Mouse (Mus musculus) thymus, adult 2 months (tissue): ENCODE measurements around the gene Phtf2.

Experiments
- CTCF ChIP-seq: fragments of 200-500 bp; IDR thresholded peaks from 2 replicates; pipeline ENCODE4 v1.5.1; 2012; ENCODE audit warnings: mild to moderate bottlenecking, control low read depth, low read length, moderate library complexity, borderline replicate concordance; ENCODE audit not compliant: control insufficient read depth, poor library complexity, insufficient read depth; ENCODE audit errors: extremely low read depth
- POLR2A ChIP-seq: fragments of 200-500 bp; IDR thresholded peaks from 2 replicates; pipeline ENCODE4 v1.6.1; 2012; ENCODE audit warnings: mild to moderate bottlenecking, low read length, control low read depth, moderate library complexity; ENCODE audit not compliant: control insufficient read depth, poor library complexity, insufficient read depth; ENCODE audit errors: extremely low read depth

- TF ChIP-seq CTCF (no peak), POLR2A (no peak)
Measured at GRCm38 (mm10) chr5:20779191-20779590, 102.7 kb downstream of the Phtf2 start.
